Mouse (Mus musculus) C2C12 (cell line): ENCODE data around the gene Cic.

Source experiments
- CEBPB ChIP-seq: IDR thresholded peaks from one replicate; pipeline ENCODE4 v1.6.1; 2011; ENCODE audit warnings: low read depth, mild to moderate bottlenecking, control low read depth, moderate library complexity
- CTCF ChIP-seq: IDR thresholded peaks from one replicate; pipeline ENCODE4 v1.5.1; 2011; ENCODE audit not compliant: control insufficient read depth, insufficient read depth, insufficient read length
- MAX ChIP-seq: IDR thresholded peaks from one replicate; pipeline ENCODE4 v1.6.1; 2011; ENCODE audit warnings: mild to moderate bottlenecking, control low read depth
- USF1 ChIP-seq: IDR thresholded peaks from one replicate; pipeline ENCODE4 v1.6.1; 2011; ENCODE audit warnings: low read depth, mild to moderate bottlenecking, control low read depth, moderate library complexity

GRCm38 (mm10) chr7:25290911-25291310 is 23.4 kb downstream of the Cic start:
- no peak for TF ChIP-seq CTCF
- no peak for TF ChIP-seq MAX
- TF ChIP-seq USF1, result no peak
- no peak for TF ChIP-seq CEBPB
